Mouse (Mus musculus) embryo, embryonic 10 days (tissue): ENCODE measurements around the gene 4930402H24Rik.
A peak's percentile ranks its signal among the peaks of the same experiment; 100 is the strongest.

Source experiments
- DNase-seq: peaks from one replicate; pipeline ENCODE4 v3.0.0-alpha.2; 2015; ENCODE audit warnings: low spot score

Gene 4930402H24Rik

DNA sequence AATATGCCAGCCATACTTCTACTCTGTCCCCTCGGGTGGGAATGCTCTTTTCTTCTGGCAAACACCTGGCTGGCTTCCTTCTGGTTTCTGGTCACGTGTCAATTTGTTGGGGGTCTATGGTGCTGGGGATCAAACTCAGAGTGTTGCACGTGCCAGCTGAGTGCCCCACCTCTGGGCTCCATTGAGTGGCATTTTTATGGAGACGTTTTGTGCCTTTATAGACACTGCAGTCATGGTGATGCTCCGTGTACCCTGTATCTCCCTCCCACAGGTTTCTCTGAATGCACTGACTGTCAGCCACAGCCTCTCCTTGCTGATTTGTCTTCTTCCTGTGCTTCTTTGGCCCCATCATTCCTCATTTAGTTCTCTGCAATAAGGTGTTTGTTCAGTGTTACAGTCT, 174.4 kb downstream of the 4930402H24Rik start:
- DNase-seq: no peak

DNA sequence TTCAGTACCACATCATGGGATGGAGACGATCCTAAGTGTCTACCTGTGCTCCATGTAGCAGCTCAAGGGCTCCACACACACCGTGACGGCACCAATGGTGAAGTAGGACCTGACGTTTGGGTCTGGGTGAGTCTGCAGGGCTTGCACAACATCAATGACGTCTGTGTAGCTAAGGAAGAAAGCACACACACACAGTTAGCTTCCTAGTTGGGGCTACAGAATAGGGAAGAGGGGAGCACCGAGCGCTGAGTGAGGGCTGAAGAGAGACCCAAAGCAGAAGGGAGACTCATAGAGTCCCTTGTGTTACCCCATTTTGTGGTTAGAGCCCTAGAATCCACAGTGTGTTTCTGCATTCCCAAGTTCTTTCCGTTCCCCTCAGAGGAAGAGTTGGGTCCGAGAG, 175.5 kb downstream of the 4930402H24Rik start:
- no peak for DNase-seq

DNA sequence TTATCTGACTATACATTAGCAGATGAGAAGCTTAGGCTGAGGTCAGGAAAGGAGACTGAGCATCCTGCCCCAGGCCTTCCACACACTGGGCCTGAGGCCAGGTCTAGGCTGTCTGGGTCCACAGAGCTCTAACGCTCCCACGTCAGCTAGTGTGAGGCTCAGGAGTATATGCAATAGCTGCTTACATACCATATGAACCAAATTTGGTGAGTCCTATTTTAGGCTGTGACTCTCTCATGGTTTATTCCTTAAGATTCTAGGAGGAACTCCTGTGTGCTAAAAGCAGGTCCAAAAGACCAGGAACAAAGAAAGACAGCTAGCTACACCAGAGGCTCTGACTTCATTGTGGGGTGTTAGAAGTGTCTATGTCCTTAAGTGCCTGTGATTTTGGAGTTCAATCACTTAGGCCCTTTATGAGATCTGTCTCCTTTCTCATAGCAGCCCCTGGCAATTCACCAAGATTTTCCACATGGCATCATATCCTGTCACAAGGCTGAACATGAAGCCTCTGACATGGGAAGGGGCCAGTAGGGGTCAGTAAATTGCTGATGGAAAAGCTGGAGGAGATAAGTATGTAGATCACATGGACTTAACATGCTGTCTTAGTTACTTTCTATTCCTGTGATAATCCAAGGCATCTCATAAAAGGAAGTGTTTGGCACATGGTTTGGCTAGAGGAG, 177.2 kb downstream of the 4930402H24Rik start:
- DNase-seq: no peak

DNA sequence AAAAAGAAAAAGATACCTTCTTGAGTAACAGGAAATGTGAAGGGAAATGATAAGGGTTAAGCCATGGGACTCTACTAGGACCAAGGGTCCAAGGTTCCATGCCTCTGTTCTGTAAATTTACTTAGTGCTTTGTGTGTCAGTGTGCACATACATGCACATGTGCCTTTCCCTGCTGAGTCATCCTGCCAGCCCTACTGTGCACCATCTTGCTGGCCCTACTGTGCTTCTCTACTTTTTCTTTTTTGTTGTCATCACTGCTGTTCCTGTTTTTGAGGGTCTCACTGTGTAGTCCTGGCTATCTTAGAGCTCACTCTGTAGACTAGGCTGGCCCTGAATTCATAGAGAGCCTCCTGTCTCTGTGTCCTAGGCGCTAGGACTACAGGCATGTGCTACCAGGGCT, 178.5 kb downstream of the 4930402H24Rik start:
- no peak for DNase-seq

DNA sequence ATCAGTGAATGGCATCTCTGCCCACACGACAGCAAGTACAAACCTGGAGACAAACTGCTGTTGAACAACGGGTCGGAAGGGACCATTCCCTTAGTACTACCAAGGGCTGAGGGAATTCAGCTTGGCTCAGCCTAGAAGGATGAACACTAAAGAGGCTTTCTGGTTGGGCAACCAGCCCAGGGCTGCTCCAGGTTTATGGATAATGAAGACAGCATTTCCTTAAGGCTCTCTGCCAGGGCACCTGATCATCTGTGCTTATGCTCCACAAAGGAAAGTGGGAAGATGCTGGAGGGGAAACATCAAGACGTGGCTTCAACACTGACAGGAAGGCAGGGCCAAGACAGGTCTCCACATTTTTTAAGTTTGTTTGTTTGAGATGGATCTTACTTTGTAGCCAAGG, 181.8 kb downstream of the 4930402H24Rik start:
- DNase-seq: no peak

DNA sequence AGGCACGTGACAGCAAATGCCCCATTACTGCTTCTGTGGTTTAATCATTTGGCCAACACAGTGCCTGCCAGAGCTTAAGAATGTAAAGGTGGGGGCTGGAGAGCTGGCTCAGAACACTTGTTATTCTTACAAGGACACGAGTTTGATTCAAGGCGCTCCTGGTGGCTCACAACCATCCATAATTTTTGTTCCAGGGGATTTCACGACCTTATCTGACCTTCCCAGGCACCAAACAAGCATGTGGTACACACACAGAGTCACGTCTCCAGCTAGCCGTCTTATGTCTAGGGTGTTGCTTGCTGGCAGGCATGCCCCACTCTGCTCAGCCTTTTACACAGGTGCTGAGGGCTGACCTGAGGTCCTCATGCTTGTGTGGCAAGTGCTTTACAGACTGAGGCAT, 188.3 kb downstream of the 4930402H24Rik start:
- no peak for DNase-seq

DNA sequence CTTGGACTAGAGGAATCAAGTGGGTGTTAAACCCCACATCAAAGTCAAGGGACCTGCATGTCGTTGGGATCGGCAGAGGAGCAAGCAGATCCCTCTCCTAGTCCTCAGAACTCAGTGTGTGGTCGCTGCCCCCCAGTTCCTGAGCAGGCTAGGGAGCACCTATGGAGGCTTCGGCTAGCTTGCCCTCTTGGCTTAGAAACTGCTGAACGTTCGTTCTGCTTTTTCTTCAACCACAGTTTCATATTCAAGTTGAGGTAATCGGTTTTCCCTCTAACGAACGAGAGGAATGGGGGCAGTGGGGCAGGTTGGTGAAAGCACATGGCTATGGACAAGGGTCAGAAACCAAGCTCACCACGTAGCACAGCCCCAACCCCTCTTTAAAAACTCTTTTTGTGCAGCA, 199.1 kb downstream of the 4930402H24Rik start:
- DNase-seq: no peak

DNA sequence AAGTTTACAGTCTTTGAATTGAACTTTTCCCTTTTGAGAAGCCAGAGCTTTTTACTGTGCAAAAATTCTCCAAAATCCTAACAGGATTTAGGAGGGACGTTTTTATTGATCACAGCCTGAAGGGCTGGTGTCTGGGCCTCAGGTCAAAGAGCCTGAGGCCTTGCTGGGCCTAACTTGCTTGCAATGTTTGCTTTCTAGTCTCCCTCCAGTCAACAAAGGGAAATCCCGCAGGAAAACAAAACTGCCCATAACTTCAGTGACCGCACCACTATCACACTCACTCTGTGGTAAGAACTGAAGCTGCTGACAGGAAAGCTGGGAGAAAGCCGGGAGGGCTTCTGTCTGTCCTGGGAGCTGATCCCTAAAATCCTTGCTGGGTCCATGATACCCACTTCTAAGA, 199.6 kb downstream of the 4930402H24Rik start:
- DNase-seq: no peak

DNA sequence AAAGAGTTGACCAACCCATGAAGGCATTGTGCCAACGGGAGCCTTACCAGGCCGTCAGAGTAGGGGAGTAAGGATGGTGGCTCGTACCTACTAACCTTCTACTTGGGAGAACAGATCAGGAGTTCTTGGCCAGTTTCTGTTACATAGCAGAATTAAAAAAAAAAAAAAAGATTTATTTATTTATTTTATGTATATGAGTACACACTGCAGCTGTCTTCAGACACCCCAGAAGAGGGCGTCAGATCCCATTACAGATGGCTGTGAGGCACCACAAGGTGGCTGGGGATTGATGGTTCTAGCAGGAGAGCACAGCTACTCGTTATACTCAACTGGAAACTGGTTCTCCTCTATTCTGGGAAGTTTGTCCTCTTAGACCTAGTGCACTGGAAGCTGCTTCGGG, 201.0 kb downstream of the 4930402H24Rik start:
- no peak for DNase-seq

DNA sequence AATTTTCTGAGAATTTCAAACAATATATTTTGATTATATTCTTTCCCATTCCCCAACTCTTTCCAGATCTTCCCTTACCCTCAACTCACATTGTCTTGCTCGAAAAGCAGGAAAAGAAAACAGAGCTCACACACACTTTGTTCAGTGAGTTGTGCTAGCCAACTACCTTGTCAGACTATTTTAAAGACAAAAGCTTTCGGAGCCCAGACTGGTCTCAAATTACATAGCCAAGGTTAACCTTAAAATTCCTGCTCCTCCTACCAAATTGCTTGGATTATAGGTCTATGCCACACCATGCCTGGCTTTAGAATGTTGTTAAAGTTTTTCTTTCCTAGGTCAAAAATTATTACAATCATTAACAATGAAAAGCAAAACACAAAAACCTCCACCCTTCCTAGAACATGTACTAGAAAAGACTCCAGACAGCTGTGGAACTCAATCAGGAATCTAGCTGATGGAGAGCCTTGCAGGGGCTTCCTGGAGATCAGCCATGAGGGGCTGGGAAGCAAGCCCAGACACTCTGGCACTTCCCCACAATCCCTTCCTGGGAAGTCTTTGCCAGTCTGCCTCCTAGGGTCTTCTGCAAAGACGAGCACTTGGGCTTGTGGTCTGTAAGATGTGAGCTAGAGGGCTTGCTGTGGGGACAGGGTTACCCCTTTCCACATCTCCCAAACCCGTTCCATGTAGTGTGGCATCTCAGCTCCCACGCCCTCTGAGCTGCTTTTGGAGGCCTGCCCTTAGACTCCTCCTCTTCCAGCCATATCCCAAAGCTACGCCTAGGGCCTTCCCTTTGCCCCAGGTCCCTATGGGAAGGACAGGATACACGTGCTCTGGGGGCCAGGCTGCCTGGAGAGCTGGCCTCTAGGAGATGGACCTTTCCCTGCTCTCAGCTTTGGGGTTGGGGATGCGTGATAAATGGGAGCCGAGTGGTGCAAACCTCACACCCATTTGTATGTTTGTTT, 201.9 kb downstream of the 4930402H24Rik start:
- DNase-seq: no peak

DNA sequence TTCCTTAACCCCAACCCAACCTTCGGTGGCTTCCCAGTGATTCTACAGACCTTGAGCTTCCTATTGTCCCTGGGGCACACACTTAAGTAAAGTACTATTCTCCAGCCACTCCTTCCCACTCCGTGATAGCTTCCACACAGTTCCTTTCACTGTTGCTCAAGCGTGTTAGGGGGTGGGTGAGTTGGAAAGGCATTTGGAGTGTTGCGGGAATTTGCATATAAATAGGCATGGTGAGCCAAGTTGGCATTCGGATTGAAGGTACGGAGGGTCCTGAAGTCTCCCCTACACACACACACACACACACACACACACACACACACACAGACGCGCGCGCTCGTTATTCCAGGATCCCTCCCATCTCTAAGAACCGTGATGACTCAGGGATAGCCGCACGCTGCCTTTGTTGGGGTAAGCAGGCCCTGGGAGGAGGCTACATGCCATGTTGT, 208.4 kb downstream of the 4930402H24Rik start:
- DNase-seq: peak; percentile 44

DNA sequence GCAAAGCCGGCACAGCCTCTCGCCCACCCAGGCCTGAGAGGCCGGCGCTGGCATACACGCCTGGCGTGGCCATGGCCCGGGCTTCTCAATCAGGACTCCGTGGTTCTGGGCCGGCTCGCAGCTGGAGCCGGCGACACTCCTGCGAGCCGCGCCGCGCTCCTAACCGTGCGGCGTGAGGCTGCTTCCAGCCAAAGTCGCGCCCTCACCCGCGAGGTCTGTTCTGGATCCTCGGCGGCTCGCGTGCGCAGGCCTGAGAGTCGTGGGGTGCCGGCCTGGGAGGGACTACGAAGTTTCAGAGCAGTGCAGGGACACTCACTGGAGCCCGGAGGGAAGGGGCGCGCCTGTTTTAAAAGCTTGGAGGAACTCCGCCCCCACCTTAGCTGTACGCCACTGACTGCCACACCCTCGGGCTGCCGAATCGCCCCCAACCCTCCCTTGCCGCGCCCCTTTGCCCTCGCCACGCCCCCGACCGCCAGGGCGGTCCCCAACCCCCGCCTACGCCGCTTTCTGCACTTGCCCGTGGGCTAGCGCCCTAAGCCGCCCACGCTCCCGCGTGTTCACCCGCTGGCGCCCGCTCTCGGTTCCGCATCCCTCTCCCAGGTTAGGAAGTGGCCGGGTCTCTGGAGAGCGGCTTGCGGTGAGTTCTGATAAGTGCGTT, 208.9 kb downstream of the 4930402H24Rik start, which contains the start of gene Slc4a11:
TSS of gene Slc4a11 (minus strand) at position 367 of the 658 bp plus-strand sequence.
- peak; percentile 72 for DNase-seq

DNA sequence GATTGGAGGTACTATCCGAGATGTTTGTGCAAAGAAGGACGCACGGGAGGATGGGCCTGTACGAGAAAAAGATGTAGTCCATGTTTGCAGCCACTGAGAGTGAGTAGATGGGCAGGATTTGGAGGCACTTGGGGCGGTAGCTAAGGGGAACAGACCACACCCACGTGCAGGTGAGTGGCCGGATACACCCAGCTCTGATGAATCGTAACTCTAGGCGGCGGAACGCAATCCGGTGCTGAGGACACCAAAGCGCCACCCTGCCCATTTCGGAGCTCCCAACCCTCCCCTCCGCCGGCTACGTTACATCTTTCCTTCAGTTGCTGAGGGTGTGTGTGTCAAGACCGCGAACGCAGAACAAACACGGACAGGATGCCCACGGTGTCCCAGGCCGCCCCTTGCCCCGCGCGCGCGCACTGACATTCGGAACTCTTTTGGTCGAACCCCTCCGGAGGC, 209.5 kb downstream of the 4930402H24Rik start:
- DNase-seq: peak; percentile 36

DNA sequence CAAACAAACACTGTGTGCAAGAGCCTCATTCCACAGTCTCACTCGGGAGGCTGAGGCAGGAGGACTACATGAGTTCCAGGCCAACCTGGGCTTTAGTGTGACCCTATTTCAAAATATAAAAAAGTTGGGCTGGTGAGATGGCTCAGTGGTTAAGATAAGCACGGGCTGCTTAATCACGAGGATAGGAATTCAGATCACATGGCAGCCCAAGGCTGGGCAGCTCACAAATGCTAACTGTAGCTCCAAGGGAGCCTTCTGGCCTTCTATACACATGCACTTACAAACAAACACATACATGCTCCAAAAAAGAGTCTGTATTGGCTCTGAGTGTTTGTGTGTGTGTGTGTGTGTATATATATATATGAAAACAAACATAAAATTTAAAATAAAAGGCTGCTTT, 212.6 kb downstream of the 4930402H24Rik start:
- DNase-seq: no peak

DNA sequence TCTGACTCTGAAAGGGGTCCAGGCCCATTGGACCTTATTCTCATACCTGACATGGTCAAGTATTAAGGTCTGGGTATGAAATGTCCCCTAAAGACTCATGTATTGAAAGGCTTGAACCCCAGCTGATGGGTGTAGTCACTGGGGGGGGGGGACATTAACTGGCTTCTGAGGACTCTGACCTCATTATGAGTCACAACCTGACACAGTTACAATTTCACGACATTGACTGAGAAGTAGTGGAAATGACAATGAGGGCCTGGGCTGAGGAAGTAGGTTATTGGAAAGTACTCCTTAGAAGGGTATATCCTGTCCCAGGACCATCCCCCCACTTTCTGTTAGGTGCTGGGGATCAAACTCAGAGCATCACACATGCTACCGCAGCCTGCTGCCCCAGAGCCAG, 217.2 kb downstream of the 4930402H24Rik start:
- DNase-seq: no peak

DNA sequence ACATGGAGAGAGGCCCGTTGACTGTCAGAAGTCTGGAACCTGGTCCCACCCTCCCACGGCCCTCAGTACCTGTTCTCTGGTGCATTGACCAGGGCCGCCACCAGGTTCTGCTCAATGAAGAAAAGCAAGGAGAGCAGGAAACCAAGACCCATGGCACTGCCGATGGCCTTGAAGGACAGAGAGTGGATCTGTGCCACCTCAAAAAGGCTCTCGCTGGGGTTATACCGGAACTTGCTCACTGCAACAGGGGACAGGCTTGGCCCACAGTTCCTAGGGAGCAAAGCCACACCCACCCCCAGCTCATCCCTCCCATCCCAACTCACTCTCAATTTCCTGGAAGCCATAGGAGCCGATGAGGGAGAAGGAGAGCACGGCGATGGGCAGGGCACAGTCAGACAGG, 220.8 kb downstream of the 4930402H24Rik start:
- DNase-seq: no peak

DNA sequence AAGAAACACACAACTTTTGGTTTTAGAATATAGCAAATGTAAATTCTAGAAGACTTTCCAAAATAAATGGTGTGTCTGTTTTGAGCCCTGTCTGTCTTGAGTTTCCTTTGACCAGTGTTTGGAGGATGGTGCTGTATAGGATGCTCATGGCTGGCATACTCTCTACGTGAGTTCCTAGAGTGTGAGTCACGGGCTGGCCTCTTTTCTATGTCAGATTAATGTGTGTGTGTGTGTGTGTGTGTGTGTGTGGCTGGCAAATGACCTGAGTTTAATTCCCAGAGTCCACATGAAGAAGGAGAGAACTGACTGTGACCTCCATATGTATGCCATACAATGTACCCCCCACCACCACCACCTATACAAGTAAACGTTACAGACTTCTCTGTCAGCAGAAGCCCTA, 224.7 kb downstream of the 4930402H24Rik start:
- DNase-seq: no peak

DNA sequence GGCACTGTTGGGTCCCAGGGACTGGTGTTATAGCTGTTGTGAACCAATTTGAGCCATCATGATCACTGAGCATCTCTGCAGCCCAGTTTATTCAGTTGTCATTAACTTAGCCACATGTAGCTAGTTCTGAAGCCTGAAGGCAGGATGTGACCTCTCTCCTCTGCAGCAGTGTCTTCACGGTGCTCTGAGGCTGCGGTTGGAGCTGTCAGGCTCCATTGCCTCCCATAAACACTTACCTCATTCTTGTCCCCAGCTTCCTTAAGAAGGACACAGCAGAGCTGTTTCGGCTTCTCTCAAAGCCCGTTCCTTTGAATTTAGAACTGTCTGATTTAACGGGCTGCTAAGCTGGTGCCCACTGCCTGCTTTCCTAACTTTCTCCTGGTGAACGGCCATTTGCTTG, 226.3 kb downstream of the 4930402H24Rik start:
- DNase-seq: no peak

DNA sequence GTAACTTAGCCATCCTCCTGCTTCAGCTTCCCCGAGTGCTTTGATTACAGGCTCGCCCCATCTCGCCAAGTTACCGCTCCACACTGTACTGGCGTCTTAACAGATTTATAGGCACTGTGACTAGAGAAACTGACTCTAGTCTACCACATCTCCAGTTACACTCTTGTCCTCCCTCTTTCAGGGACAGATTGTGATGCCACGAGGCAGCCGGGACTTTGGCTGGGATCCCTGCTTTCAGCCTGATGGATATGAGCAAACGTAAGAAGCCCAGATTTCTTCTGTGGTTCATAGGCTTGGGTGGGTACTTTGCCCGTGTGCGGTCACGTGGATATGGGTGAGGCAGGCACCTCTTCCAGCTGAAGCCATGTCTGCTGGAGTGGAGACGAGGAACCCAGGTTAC, 227.1 kb downstream of the 4930402H24Rik start:
- DNase-seq: no peak

DNA sequence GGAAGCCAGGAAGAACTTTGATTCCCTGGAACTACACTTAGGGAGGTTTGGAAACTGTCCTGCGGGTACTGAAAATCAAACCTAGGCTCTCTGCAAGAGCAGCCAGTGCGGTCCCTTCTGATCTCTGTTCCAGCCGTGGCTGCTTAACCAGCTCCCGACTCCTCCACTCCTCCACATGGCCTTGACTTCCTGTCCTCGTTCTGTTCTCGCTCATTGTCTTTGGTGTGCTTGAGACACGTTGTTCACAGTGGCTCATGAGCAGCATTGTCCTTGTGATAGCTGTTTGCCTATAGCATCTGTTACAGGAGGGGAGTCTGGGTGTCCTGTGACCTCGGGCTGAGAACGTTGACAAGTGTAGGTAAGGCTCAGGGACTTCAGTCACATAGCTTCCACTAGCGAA, 229.0 kb downstream of the 4930402H24Rik start:
- no peak for DNase-seq

DNA sequence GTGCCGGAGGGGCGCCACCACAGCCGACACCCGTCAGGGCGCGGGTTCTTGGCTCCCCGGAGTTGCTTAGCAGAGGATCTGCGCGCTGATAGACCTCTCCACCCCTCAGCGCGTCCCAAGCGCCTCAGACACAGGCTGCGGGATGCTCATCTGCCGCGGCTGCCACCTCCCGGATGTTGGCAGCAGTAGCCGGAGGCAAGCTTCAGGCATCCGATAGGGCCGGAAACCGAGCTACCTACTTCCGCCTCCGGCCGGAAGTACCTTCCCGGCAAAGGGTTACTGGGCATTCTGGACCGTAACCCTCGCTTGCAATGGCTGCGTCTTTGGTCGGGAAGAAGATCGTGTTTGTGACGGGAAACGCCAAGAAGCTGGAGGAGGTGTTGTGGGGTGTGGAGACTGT, 238.6 kb downstream of the 4930402H24Rik start, which contains the start of gene Itpa:
TSS of gene Itpa (plus strand) at position 52 of the 400 bp plus-strand sequence.
- DNase-seq: peak; percentile 94

DNA sequence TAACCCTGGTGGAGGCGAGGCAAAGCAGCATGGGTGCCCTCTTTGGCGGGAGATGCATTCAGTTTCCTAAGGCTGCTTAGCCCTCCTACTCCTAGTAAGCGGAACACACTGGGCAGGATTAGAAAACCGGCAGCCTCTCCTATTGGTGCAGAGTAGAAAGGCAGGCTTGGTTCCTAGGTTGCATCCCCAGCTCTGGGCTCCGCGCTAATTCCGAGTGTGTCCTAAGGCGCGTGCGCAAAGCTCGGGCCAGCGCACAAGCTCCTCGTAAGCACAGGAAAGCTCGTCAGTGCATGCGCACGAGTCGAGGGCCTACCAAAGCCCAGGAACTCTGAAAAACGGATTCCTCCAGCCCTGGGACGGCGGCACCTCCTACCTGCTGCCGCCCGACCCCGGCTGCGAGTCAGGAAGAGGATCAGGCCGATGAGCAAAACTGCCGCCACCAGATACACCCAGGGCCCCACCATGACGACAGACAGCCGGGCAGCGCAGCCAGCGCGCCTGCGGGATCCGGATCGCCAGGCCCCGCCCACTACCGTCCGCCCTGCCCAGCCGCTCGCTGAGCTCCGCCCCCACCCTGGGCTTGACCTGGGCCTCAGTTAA, 242.0 kb downstream of the 4930402H24Rik start, which contains the start of gene Ddrgk1:
TSS of gene Ddrgk1 (minus strand) at position 558 of the 600 bp plus-strand sequence.
- DNase-seq: peak; percentile 97
